Mouse (Mus musculus) megakaryocyte-erythroid progenitor cell, adult 5 weeks (primary cell): ENCODE measurements around the gene Dcaf12l1. TPM values are rescaled to one million over a fixed set of nuclear protein-coding genes. Genes with fewer than 3 reads are reported as not detected.

Experiments used
- polyA plus RNA-seq: library from polyadenylated mRNA; stranded (reverse); fragments of >175 nt; gene quantifications from 2 replicates; pipeline ENCODE4 v1.2.3, GENCODE M21; 2012

Gene Dcaf12l1
- polyA plus RNA-seq = 0.26 and 0.82 TPM in 2 replicates

DNA sequence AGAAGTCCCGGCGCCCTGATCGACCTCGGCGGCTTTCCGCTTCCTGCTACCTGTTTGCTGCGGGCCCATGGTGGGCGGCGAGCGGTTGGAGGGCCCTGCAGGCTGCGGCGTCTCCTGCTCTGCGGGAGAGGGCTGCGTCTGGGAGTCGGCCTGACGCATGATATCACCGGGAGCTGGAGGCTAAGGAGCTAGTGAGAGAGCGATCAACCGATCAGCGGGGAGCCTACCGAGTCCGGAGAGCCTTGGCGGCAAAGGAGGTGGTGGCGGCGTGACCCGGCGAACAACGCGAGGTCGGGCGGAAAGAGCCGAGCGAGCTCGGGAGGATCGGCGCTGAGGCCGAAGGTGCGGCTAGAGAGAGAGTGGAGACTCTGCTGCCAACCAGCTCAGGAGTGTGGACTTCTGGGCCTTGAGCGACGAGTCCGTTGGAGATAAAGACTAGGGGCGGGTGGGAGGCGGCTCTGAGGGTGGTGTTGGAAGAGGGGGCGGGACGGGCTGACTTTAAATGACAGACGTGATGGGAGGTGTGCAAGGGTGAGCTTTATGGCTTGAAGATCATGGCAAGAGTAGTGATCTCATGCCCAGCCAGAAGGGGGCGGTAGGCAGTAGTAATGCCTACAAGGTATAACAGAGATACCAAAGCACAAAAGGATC is at the start of gene Dcaf12l1:
TSS of gene Dcaf12l1 (minus strand) at position 437 of the 651 bp plus-strand sequence.

